Mouse (Mus musculus): ENCODE data around the gene Mapkbp1.

- TF ChIP-seq CTCF (IDR thresholded peaks at IDR 0.05; ENCODE audit: control insufficient read depth, insufficient read depth, insufficient read length) (no peak), USF1 (IDR thresholded peaks at IDR 0.05; ENCODE audit: low read depth) (no peak), MAX (IDR thresholded peaks at IDR 0.05) (no peak), MYOD1 (IDR thresholded peaks at IDR 0.05; ENCODE audit: control insufficient read depth, insufficient read length, low read depth) (no peak)
Observed at GRCm38 (mm10) chr2:120051405-120051804, 78.9 kb downstream of the Mapkbp1 start.

Measured in C2C12 (cell line).